Mouse (Mus musculus): ENCODE results near the gene Rab44. TPM values are rescaled to one million over a fixed set of nuclear protein-coding genes. Genes with fewer than 3 reads are reported as not detected.

Gene Rab44
- total and polyA plus RNA-seq, 2 experiments from 2014 or later, result 0.23 to 2.0 TPM

DNA sequence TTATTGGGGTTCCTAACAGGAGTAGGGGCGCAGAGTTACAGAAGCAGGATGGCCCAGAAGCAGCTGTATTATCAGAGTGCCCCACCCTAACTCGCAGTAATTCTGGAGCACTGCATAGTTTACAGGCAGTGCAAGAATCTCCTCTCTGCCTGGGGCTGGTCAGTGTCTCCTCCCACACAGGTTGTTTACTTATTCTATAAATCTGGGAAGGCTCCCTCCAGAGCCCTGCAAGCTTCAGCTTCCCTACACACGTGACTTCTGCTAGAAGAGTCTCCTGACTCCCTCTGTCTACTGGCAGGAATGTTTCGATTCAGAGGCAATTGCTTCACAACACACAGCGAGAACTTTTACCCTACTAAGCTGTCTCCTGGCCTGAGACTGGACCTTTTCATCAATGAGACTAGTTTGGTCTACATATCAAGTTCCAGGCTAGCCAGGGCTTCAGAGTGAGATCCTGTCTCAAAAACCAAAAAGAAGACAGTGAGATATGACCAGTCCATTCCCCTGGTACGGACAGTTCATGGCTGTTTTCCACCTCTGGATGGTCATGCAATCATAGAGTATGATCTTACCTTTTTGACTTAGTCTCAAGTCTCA, 9.7 kb downstream of the Rab44 start:
- H3K36me3 ChIP-seq (replicated peaks; ENCODE audit: control insufficient read depth, insufficient read depth, low read length), result no peaks in the 10 kb centered on the region
- 53% methylated on average over 6 of the region's 6 CpGs for WGBS
- H3K27ac ChIP-seq (ENCODE audit: low read depth), result no peak overlapping the region
- ATAC-seq (ENCODE audit: insufficient read depth, low read depth) (0 out of 2 replicates have a peak, but pooled peaks have one; percentile 14), DNase-seq (ENCODE audit: low spot score) (no peak)
- TF ChIP-seq EP300 (IDR thresholded peaks at IDR 0.05; ENCODE audit: low read depth), result no peak
- no peak for TF ChIP-seq CTCF (IDR thresholded peaks at IDR 0.05; ENCODE audit: low read depth)
- H3K9ac ChIP-seq (replicated peaks; ENCODE audit: low read depth, low read length), result no peak overlapping the region
- no peak overlapping the region for H3K4me3 ChIP-seq (ENCODE audit: low read depth, low read length)
- no peak overlapping the region for H3K4me2 ChIP-seq (ENCODE audit: low read depth, low read length)
- H3K9me3 ChIP-seq (replicated peaks; ENCODE audit: control insufficient read depth, low read length), result no peaks in the 10 kb centered on the region
- H3K4me1 ChIP-seq (ENCODE audit: control insufficient read depth, insufficient read depth), result no peaks in the 10 kb centered on the region; the same call in 1 of the 2 replicates
- H3K27me3 ChIP-seq (ENCODE audit: control insufficient read depth, insufficient read depth, low read length), result no peaks in the 10 kb centered on the region

DNA sequence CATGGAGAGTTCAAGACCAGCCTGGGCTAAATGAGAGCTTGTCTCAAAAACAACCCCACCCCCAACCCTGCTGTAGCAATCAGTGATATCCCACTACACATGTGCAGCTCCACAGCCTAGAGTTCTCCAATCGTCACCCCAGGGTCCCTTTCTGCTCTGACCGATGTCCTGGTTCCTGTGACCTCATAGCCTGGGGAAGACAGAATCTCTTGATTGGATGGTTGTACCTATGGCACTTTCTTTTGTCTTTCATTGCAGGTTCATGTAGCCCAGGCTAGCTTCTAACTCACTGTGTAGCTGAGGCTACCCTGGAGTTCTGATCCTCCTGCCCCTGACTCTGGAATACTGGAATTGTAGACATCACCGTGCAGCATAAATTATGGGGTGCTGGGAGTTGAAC, 12.6 kb downstream of the Rab44 start:
- no peak for TF ChIP-seq EP300 (IDR thresholded peaks at IDR 0.05; ENCODE audit: low read depth)
- no peak for TF ChIP-seq CTCF (IDR thresholded peaks at IDR 0.05; ENCODE audit: low read depth)
- 91% methylated on average over 3 of the region's 3 CpGs for WGBS
- no peak overlapping the region for H3K4me2 ChIP-seq (ENCODE audit: low read depth, low read length)
- no peak overlapping the region for H3K27ac ChIP-seq (ENCODE audit: low read depth)
- H3K9me3 ChIP-seq (replicated peaks; ENCODE audit: control insufficient read depth, low read length), result no peaks in the 10 kb centered on the region
- no peaks in the 10 kb centered on the region; the same call in 1 of the 2 replicates for H3K27me3 ChIP-seq (ENCODE audit: control insufficient read depth, insufficient read depth, low read length)
- ATAC-seq (ENCODE audit: insufficient read depth, low read depth) (no peak), DNase-seq (ENCODE audit: low spot score) (no peak)
- no peaks in the 10 kb centered on the region; the same call in 1 of the 2 replicates for H3K4me1 ChIP-seq (ENCODE audit: control insufficient read depth, insufficient read depth)
- H3K36me3 ChIP-seq (replicated peaks; ENCODE audit: control insufficient read depth, insufficient read depth, low read length), result no peaks in the 10 kb centered on the region
- H3K4me3 ChIP-seq (ENCODE audit: low read depth, low read length), result no peak overlapping the region
- H3K9ac ChIP-seq (replicated peaks; ENCODE audit: low read depth, low read length), result no peak overlapping the region

DNA sequence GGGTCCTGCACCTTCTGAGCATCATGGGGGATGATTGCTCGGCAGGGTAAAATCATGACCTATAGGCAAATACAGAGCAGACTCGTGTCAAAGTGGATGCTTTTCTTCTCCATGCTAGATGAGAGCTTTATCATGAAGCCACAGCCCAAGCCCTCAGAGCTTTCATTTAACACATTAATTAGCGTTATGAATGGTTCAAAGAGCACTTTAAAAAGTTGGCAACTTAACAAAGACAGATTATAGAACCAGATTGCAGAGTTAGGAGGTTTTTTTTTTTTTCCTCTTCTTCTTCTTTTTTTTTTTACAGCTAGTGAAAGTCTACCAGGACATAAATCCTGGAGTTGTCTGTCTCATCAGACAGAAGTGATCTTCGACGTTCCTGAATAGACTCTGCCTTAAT, 15.4 kb downstream of the Rab44 start:
- no peaks in the 10 kb centered on the region; the same call in 1 of the 2 replicates for H3K27me3 ChIP-seq (ENCODE audit: control insufficient read depth, insufficient read depth, low read length)
- WGBS, result 59% methylated on average over 5 of the region's 5 CpGs
- no peak overlapping the region for H3K27ac ChIP-seq (ENCODE audit: low read depth)
- ATAC-seq (ENCODE audit: insufficient read depth, low read depth) (no peak), DNase-seq (ENCODE audit: low spot score) (no peak)
- no peak overlapping the region for H3K9ac ChIP-seq (replicated peaks; ENCODE audit: low read depth, low read length)
- H3K4me1 ChIP-seq (ENCODE audit: control insufficient read depth, insufficient read depth), result no peaks in the 10 kb centered on the region
- H3K4me2 ChIP-seq (ENCODE audit: low read depth, low read length), result no peak overlapping the region
- H3K4me3 ChIP-seq (ENCODE audit: low read depth, low read length), result no peak overlapping the region
- no peaks in the 10 kb centered on the region for H3K9me3 ChIP-seq (replicated peaks; ENCODE audit: control insufficient read depth, low read length)
- TF ChIP-seq EP300 (IDR thresholded peaks at IDR 0.05; ENCODE audit: low read depth) (no peak), CTCF (IDR thresholded peaks at IDR 0.05; ENCODE audit: low read depth) (no peak)
- H3K36me3 ChIP-seq (replicated peaks; ENCODE audit: control insufficient read depth, insufficient read depth, low read length), result no peaks in the 10 kb centered on the region

DNA sequence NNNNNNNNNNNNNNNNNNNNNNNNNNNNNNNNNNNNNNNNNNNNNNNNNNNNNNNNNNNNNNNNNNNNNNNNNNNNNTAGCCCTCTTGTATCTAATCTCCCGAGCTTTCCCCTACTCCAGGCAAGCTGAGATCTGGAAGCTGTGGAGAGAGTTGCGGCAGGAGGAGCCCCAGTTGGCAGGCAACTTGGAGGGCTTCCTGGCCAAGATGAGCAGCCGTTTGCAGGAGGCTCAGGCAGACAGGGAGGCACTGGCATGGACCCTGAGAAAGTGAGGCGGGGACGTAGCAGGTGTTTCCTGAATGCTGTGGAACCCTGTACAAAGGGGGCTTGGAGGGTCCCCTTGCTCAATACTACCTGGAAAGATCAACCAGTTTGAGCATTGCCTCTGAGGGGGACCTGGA, 21.1 kb downstream of the Rab44 start:
- ATAC-seq (ENCODE audit: insufficient read depth, low read depth) (no peak), DNase-seq (ENCODE audit: low spot score) (no peak)
- Histone ChIP-seq H3K4me3 (ENCODE audit: low read depth, low read length) (no peak overlapping the region), H3K36me3 (replicated peaks; ENCODE audit: control insufficient read depth, insufficient read depth, low read length) (no peaks in the 10 kb centered on the region), H3K27ac (ENCODE audit: low read depth) (no peak overlapping the region), H3K27me3 (ENCODE audit: control insufficient read depth, insufficient read depth, low read length) (no peaks in the 10 kb centered on the region; the same call in 1 of the 2 replicates), H3K9me3 (replicated peaks; ENCODE audit: control insufficient read depth, low read length) (no peaks in the 10 kb centered on the region), H3K4me2 (ENCODE audit: low read depth, low read length) (no peak overlapping the region), H3K4me1 (ENCODE audit: control insufficient read depth, insufficient read depth) (peaks cover 6% of the 10 kb centered on the region), H3K9ac (replicated peaks; ENCODE audit: low read depth, low read length) (no peak overlapping the region)
- TF ChIP-seq CTCF (IDR thresholded peaks at IDR 0.05; ENCODE audit: low read depth), result no peak
- TF ChIP-seq EP300 (IDR thresholded peaks at IDR 0.05; ENCODE audit: low read depth), result no peak
- WGBS, result 39% methylated on average over 5 of the region's 5 CpGs

DNA sequence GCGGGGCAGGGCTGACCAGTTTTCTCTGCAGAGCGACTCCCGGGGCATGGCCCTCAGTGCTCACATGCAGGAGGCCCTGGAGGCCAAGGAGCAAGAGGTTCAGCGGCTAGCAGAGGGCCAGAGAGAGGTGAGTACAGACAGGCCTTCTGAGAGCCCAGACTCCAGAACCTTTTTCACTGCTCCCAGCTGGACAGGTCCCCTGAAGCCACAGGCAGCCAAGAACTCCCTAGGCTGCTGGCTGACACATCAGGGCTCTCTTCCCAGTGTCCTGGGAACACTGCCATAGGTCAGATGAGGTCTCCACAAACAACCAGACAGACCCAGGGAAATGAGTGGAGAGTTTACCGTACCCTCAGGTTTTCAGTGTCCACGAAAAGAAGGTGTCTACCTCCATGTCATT, 22.3 kb downstream of the Rab44 start:
- Histone ChIP-seq H3K36me3 (replicated peaks; ENCODE audit: control insufficient read depth, insufficient read depth, low read length) (no peaks in the 10 kb centered on the region), H3K27ac (ENCODE audit: low read depth) (no peak overlapping the region), H3K9ac (replicated peaks; ENCODE audit: low read depth, low read length) (no peak overlapping the region), H3K9me3 (replicated peaks; ENCODE audit: control insufficient read depth, low read length) (no peaks in the 10 kb centered on the region), H3K4me3 (ENCODE audit: low read depth, low read length) (no peak overlapping the region), H3K4me2 (ENCODE audit: low read depth, low read length) (no peak overlapping the region), H3K27me3 (ENCODE audit: control insufficient read depth, insufficient read depth, low read length) (no peaks in the 10 kb centered on the region; the same call in 1 of the 2 replicates), H3K4me1 (ENCODE audit: control insufficient read depth, insufficient read depth) (peaks cover 6% of the 10 kb centered on the region)
- ATAC-seq (ENCODE audit: insufficient read depth, low read depth) (peak; percentile 79), DNase-seq (ENCODE audit: low spot score) (peak; percentile 62)
- 63% methylated on average over 6 of the region's 6 CpGs for WGBS
- TF ChIP-seq CTCF (IDR thresholded peaks at IDR 0.05; ENCODE audit: low read depth) (no peak), EP300 (IDR thresholded peaks at IDR 0.05; ENCODE audit: low read depth) (no peak)

DNA sequence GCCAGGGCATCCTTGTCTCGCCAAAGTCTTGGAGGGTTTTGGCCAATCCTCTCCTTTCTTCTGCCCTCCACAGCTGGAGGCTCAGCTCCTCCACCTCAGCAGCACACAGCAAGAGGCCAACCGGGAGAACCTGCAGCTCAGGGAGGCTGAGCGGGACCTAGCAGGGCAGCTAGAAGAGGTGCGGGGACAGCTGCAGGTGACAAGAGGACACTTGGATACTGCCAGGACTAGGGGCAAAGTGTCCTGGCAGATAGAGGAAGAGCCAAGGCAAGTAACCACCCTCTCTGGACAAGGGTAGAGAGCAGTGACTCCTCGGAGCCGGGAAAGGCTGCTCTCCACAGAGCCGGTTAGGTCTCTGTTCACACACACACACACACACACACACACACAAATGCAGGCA, 24.0 kb downstream of the Rab44 start:
- Histone ChIP-seq H3K4me3 (ENCODE audit: low read depth, low read length) (no peak overlapping the region), H3K9me3 (replicated peaks; ENCODE audit: control insufficient read depth, low read length) (no peaks in the 10 kb centered on the region), H3K36me3 (replicated peaks; ENCODE audit: control insufficient read depth, insufficient read depth, low read length) (no peaks in the 10 kb centered on the region), H3K27me3 (ENCODE audit: control insufficient read depth, insufficient read depth, low read length) (no peaks in the 10 kb centered on the region), H3K27ac (ENCODE audit: low read depth) (no peak overlapping the region), H3K9ac (replicated peaks; ENCODE audit: low read depth, low read length) (no peak overlapping the region), H3K4me1 (ENCODE audit: control insufficient read depth, insufficient read depth) (peaks cover 6% of the 10 kb centered on the region), H3K4me2 (ENCODE audit: low read depth, low read length) (no peak overlapping the region)
- 73% methylated on average over 7 of the region's 7 CpGs for whole genome bisulfite sequencing
- no peak for DNase-seq (ENCODE audit: low spot score)
- no peak for ATAC-seq (ENCODE audit: insufficient read depth, low read depth)
- TF ChIP-seq CTCF (IDR thresholded peaks at IDR 0.05; ENCODE audit: low read depth) (no peak), EP300 (IDR thresholded peaks at IDR 0.05; ENCODE audit: low read depth) (no peak)
